Mouse (Mus musculus) liver, postnatal 0 days (tissue): ENCODE measurements at regions not wholly inside any gene's neighbourhood (a gene's known extent, or its start where the extent isn't known, plus 50 kb on each side); places are given as distances from the start of the nearest gene placed in this dataset.

ENCODE experiments used
- CTCF ChIP-seq: sonication (generic); IDR thresholded peaks from 2 replicates; pipeline ENCODE4 v1.5.1; 2016; ENCODE audit warnings: antibody characterized with exemption, low read depth
- EP300 ChIP-seq: IDR thresholded peaks from 2 replicates; pipeline ENCODE4 v1.6.1; 2016; ENCODE audit warnings: antibody characterized with exemption, low read depth, mild to moderate bottlenecking

DNA sequence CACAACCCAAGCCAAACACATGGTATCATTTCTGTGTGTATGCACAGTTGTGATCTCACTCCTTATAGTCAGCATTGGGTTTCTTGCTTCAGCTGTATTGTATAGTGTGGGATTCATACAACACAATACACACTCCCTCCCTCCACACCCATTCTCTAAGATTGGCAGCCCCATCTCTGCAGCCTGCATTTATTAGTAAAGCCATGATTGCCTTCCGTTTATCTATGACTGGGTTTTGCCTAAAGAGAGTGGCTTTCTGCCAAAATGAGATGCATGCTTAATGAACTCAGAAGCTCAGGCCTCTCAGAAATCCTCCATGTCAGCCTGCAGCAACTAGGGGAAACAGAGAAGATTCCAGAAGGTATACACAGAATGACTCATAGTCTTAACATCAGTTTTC lies 129.4 kb upstream of the Chl1 start:
- no peak for TF ChIP-seq CTCF
- no peak for TF ChIP-seq EP300
